In the genomic region with DNA sequence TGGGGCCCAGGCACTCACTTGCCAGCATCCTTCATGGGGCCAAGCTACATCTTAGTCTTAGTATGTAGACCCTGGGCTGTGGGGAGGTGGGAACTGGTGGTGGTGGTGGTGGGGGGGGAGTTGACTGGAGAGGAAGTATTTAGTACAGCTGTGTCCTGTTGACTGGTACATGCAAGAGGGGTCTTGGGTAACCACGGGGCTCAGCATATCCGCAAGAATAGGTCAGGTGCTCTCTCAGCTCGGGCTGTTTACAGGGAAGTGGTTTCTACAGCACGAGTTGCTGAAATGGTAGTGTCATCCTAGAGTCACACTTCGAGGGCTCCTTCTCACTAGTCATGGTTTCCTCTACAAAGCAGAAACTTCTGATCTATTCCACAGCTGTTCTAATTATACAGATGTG, we compare ENCODE assay signal across 14 mouse cellular contexts. TPM values are rescaled to one million over a fixed set of nuclear protein-coding genes. Genes with fewer than 3 reads are reported as not detected.
DNase-seq lines count a peak whose midpoint lies in the region; ATAC-seq lines count a peak whose summit lies in the region.
"Had no signal": no experiment of that assay in that cellular context is flagged by ENCODE, and none has a peak within 500 bp of the region (broad histone marks: within the 10 kb centered on the region; RNA-seq: fewer than 3 reads in every experiment).

No protein-coding gene starts in this region.

- H3K27me3 ChIP-seq in liver, embryonic 13.5 days, result no peaks in the 10 kb centered on the region
- no peaks in the 10 kb centered on the region for H3K27me3 ChIP-seq in limb, embryonic 10.5 days (ENCODE audit: low read depth, poor library complexity, severe bottlenecking)
- H3K27me3 ChIP-seq: heart, embryonic 13.5 days; midbrain, embryonic 12.5 days had no signal

- H3K27ac ChIP-seq in liver, embryonic 13.5 days, result no peak overlapping the region
- no peak overlapping the region for H3K27ac ChIP-seq in limb, embryonic 10.5 days
- H3K27ac ChIP-seq: heart, embryonic 13.5 days; midbrain, embryonic 12.5 days had no signal

- no peaks in the 10 kb centered on the region for H3K9me3 ChIP-seq in liver, embryonic 13.5 days (replicated peaks)
- no peaks in the 10 kb centered on the region for H3K9me3 ChIP-seq in limb, embryonic 10.5 days (replicated peaks)
- H3K9me3 ChIP-seq: midbrain, embryonic 12.5 days had no signal

- H3K36me3 ChIP-seq in liver, embryonic 13.5 days, result no peaks in the 10 kb centered on the region
- no peaks in the 10 kb centered on the region for H3K36me3 ChIP-seq in limb, embryonic 10.5 days
- H3K36me3 ChIP-seq: heart, embryonic 13.5 days; midbrain, embryonic 12.5 days had no signal

- DNase-seq in heart, adult 11 months, result peak; percentile 94
- DNase-seq in heart, postnatal 25 days (ENCODE audit: low spot score), result no peak
- no peak for DNase-seq in liver, embryonic 13.5 days
- DNase-seq in thymus, postnatal 10 days (ENCODE audit: low spot score in 2 of 2), result peak; percentile 46 to 59
- no peak for DNase-seq in adrenal gland, postnatal 10 days
- DNase-seq in right cerebral cortex, postnatal 36 days (ENCODE audit: low spot score in 2 of 2), result no peak
- DNase-seq in limb, embryonic 10.5 days (ENCODE audit: low spot score), result no peak

- peak; percentile 34; the same call in 1 of the 2 replicates for ATAC-seq in liver, embryonic 13.5 days (ENCODE audit: low read depth)
- ATAC-seq in monocyte, adult 5-6 weeks (replicated peaks; ENCODE audit: insufficient number of reproducible peaks, low FRiP score, low TSS enrichment, poor library complexity, severe bottlenecking), result peak; percentile 87
- ATAC-seq: intestine, embryonic 16.5 days had no signal

- no peak overlapping the region for H3K4me2 ChIP-seq in liver, embryonic 13.5 days
- H3K4me2 ChIP-seq: heart, embryonic 13.5 days; midbrain, embryonic 12.5 days had no signal

- intact Hi-C loops in heart, postnatal 25 days (cut with DNase I), result no loop called here

- 15% methylated on average over 5 of the region's 5 CpGs for WGBS in liver, embryonic 13.5 days (ENCODE audit: insufficient replicate concordance)
- WGBS in limb, embryonic 10.5 days, result 87% methylated on average over 5 of the region's 5 CpGs

- H3K4me1 ChIP-seq in liver, embryonic 13.5 days (replicated peaks), result no peaks in the 10 kb centered on the region
- no peaks in the 10 kb centered on the region for H3K4me1 ChIP-seq in limb, embryonic 10.5 days
- H3K4me1 ChIP-seq: midbrain, embryonic 12.5 days had no signal

- no peak overlapping the region for H3K9ac ChIP-seq in liver, embryonic 13.5 days
- H3K9ac ChIP-seq: heart, embryonic 13.5 days; midbrain, embryonic 12.5 days had no signal

- H3K4me3 ChIP-seq in liver, embryonic 13.5 days (replicated peaks), result no peak overlapping the region
- no peak overlapping the region for H3K4me3 ChIP-seq in limb, embryonic 10.5 days
- H3K4me3 ChIP-seq: heart, embryonic 13.5 days; midbrain, embryonic 12.5 days had no signal

RNA-seq across cellular contexts. Expression of a gene that starts 5.3 kb away (rescaled TPM):
- not detected for total RNA-seq in heart, postnatal 25 days (2021)
- not detected in 2 replicates for polyA plus RNA-seq in liver, embryonic 13.5 days (2015; fragmentation: Nextera tagmentation; extraction: Ambion mirVana)
- 1.3 TPM in 1 of 3 replicates, not detected in the others for total RNA-seq in monocyte, adult 5-6 weeks (2017)
- total RNA-seq in adrenal gland, postnatal 10 days (2021), result not detected
- not detected in 2 replicates for polyA plus RNA-seq in limb, embryonic 10.5 days (2016; fragmentation: Nextera tagmentation; extraction: Ambion mirVana)
- total RNA-seq: left cerebral cortex, postnatal 14 days had no signal
- polyA plus RNA-seq: embryonic facial prominence, embryonic 14.5 days; frontal cortex, adult 2 months; heart, embryonic 13.5 days; intestine, embryonic 16.5 days; midbrain, embryonic 12.5 days had no signal

RNA-seq across cellular contexts. Expression of a gene that starts 9.0 kb away (rescaled TPM):
- under 1 TPM in 1 of 2 experiments, not detected in 1; 0.36 TPM for total RNA-seq in heart, postnatal 25 days (2021)
- polyA plus RNA-seq in liver, embryonic 13.5 days (2015; fragmentation: Nextera tagmentation; extraction: Ambion mirVana), result 0.79 and 0.92 TPM in 2 replicates
- 448 to 606 TPM (median 547 TPM) in 3 replicates for total RNA-seq in monocyte, adult 5-6 weeks (2017)
- under 1 TPM in 1 of 2 experiments, not detected in 1; 0.36 TPM for total RNA-seq in adrenal gland, postnatal 10 days (2021)
- 0.20 and 0.26 TPM in 2 replicates for polyA plus RNA-seq in limb, embryonic 10.5 days (2016; fragmentation: Nextera tagmentation; extraction: Ambion mirVana)
- total RNA-seq: left cerebral cortex, postnatal 14 days had no signal

RNA-seq across cellular contexts. Expression of a gene that starts 22.2 kb away (rescaled TPM):
- total RNA-seq in heart, postnatal 25 days (2021), result not detected
- polyA plus RNA-seq in liver, embryonic 13.5 days (2015; fragmentation: Nextera tagmentation; extraction: Ambion mirVana), result 0.46 and 0.74 TPM in 2 replicates
- total RNA-seq in monocyte, adult 5-6 weeks (2017), result 523 to 801 TPM (median 669 TPM) in 3 replicates
- total RNA-seq in adrenal gland, postnatal 10 days (2021), result not detected
- polyA plus RNA-seq in limb, embryonic 10.5 days (2016; fragmentation: Nextera tagmentation; extraction: Ambion mirVana), result 0.23 TPM in 1 of 2 replicates, not detected in the other
- total RNA-seq: left cerebral cortex, postnatal 14 days had no signal

RNA-seq across cellular contexts. Expression of a gene that starts 47.3 kb away (rescaled TPM):
- total RNA-seq in heart, postnatal 25 days (2021), result 10 to 100 TPM in 1 of 2 experiments, 1 to 10 TPM in 1; 9.9 to 10.4 TPM
- 8.5 and 8.8 TPM in 2 replicates for polyA plus RNA-seq in liver, embryonic 13.5 days (2015; fragmentation: Nextera tagmentation; extraction: Ambion mirVana)
- total RNA-seq in monocyte, adult 5-6 weeks (2017), result 235 to 1,319 TPM (median 1,123 TPM) in 3 replicates
- total RNA-seq in adrenal gland, postnatal 10 days (2021), result 10 to 100 TPM in 1 of 2 experiments, 1 to 10 TPM in 1; 6.6 to 12.9 TPM
- polyA plus RNA-seq in limb, embryonic 10.5 days (2016; fragmentation: Nextera tagmentation; extraction: Ambion mirVana), result 1.3 and 1.6 TPM in 2 replicates

Comparison
In these comparisons a context has a peak if more than half of its experiments do, and no peak if none do; other contexts are left out.
1. DNase-seq: peak in heart, adult 11 months (single experiment) and thymus, postnatal 10 days (2 of 2); none in heart, postnatal 25 days (single experiment), liver, embryonic 13.5 days (single experiment), adrenal gland, postnatal 10 days (single experiment), right cerebral cortex, postnatal 36 days (0 of 2) and limb, embryonic 10.5 days (single experiment).
2. RNA of a gene that starts 9.0 kb away (total RNA-seq): 448 to 606 TPM in monocyte, adult 5-6 weeks; 0.36 TPM in heart, postnatal 25 days and 0.36 TPM in adrenal gland, postnatal 10 days; every median in the first group is over 100 times any median in the second.
3. RNA of a gene that starts 22.2 kb away (total RNA-seq): 523 to 801 TPM in monocyte, adult 5-6 weeks; not detected in heart, postnatal 25 days and not detected in adrenal gland, postnatal 10 days; every median in the first group is over 100 times any median in the second.